Mouse (Mus musculus): ENCODE measurements at regions not wholly inside any gene's neighbourhood (a gene's known extent, or its start where the extent isn't known, plus 50 kb on each side); places are given as distances from the start of the nearest gene placed in this dataset.

DNA sequence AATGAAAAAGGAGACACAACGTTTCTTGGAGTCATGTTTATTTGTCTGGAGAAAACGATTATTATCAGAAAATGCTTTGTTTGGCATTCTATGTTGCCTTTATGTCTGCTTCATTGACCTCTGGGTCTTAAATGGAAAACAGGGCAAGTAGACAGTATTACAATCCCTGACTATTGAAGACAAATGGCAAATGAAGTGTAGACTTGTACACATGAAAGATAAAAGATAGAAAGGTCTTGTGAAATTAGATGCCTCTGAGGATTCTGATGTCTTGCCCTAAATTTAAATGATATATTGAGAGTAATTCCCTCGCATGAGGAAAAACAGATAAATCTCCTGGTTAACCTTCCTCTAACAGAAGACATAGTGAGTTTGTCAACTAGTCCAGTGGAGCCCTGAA lies 1186.7 kb downstream of the Slitrk1 start:
- DNase-seq (ENCODE audit: extremely low spot score in 1 of 2, low spot score in 1 of 2), result no peak

DNA sequence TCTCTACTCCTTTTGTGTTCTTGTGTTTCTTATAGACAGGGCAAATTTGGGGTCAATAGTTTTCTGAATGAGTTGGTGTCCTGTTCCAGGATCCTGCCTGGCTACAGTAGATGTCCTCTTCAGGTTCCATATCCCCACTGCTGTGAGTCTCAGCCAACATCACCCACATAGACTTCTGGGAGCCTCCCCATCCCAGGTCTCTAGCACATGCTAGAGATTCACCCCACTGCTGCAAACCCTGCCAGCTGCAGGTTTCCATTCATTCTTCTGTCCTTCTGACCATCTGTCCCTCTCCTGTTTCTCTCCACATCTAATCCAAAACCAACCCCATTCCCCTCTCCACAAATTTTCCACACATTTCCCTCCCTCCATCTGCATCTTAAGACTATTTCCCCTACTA lies 1225.6 kb downstream of the Slitrk1 start:
- no peak for DNase-seq (ENCODE audit: extremely low spot score in 1 of 2, low spot score in 1 of 2)

DNA sequence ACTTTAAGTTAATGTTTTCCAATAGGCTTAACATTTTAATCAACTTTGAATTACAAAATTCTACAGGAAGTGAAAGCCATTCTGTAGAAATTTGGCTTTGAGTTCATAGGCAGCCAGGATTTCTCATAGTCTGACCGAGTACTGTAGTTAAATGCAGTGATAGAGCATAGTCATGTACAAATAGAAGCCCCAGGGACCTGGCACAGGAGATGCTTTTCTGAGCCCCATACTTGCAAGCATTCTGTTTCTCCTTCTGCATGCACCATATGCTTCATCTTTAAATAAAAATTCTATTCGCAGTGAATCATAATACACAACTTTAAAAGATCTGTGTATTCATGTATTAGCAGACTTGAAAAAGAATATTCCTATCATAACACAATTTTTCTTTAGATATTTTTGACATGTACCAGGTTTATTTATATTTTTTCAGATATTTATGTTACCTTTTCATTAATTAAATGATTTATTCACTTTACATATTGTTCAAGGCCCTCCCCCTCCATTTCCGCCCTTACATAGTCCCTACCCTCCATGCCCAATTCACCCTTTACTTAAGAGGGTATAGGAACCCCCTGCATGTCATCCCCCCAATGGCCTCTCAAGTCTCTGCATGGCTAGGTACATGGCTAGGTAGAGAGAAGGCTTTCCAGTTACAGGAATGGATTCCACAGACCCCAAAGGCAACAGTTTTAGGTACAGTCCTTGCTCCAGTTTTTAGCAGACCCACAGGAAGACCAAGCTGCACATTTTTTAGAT lies 1226.5 kb downstream of the Slitrk1 start:
- peak; percentile 65 to 76 for DNase-seq (ENCODE audit: extremely low spot score in 1 of 2, low spot score in 1 of 2)

DNA sequence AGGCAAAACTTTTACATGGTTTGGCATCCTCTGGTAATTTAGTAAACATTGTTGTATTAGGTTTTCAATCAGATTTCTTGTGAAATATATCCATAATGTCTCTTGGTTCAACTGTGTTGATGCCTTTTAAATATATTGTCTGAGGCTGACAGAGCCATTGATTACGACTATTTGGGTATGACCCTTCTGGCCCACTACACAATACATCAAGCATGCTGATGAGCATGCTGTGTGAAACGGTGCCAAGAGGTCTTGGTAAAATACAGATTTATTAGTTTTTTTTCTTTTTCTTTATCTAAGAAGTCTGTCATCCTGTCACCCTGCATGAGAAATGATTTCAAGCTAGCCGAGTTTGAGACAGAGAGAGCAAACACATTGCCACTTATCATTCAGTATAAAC lies 1257.4 kb downstream of the Slitrk1 start:
- DNase-seq (ENCODE audit: extremely low spot score in 1 of 2, low spot score in 1 of 2), result no peak

DNA sequence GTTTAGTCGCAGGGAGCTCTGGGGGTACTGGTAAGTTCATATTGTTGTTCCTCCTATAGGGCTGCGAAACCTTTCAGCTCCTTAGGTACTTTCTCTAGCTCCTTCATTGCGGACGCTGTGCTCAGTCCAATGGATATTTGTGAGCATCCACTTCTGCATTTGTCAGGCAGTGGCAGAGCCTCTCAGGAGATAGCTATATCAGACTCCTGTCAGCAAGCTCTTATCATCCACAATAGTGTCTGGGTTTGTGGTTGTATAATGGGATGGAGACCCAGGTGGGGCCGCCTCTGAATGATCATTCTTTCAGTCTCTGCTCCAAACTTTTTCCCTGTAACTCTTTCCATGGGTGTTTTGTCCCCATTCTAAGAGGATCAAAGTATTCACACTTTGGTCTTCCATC lies 1298.5 kb downstream of the Slitrk1 start:
- DNase-seq (ENCODE audit: extremely low spot score in 1 of 2, low spot score in 1 of 2), result no peak

DNA sequence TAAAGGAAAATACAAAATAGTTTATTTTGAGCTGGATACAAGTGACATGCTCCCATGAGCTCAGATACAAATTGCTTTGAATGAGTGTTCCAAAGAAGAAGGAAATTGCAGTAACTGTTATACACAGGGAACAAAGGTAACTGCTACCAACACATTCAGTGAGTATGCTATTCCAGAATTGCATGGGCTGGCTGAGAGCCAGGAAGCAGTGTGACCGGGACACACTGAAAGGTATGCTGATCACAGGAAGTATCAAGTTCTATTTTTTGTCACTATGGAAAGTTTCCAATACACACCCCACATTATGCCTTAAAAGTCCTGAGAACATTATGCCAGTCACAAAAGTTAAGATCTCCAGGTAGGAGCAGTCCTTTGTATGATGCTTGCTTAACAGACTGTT lies 1299.6 kb downstream of the Slitrk1 start:
- DNase-seq (ENCODE audit: extremely low spot score in 1 of 2, low spot score in 1 of 2), result no peak

DNA sequence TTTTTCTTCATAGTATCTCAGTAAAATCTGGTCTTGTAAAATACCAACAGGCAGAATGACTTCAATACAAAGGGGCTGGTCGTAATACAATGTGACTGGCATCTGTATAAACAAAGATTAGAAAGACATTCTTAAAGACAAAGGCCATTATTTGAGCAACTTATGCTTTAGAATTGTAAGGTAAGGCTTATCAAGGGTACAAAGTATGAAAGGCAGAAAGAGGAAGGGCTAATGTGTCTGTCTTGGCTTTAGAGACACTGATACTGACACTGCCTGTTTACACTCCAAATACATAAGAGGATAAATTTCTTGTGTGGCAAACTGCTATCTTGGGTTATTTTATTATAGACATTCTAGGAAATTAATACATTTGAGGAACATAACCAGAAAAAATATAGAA lies 1310.8 kb downstream of the Slitrk1 start:
- DNase-seq (ENCODE audit: extremely low spot score in 1 of 2, low spot score in 1 of 2), result no peak

DNA sequence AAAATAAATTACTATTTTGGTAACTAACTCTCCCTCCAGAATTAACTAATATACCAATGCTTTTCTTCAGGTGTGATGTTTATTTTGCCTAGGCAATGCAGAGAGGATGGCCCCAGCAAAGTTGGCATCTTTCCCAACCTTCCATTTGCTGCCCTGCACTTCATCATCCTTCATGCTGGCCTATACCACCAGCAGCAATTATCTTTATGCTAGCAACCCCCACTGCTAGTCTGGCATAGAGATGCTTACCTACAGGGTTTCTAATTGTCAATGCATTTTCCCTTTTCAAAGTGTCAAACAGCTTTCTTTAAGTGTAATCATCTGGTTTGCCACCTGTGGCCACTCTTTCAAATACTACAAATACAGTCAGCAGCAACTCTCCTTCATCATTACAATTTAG lies 1327.2 kb downstream of the Slitrk1 start:
- no peak for DNase-seq (ENCODE audit: extremely low spot score in 1 of 2, low spot score in 1 of 2)

DNA sequence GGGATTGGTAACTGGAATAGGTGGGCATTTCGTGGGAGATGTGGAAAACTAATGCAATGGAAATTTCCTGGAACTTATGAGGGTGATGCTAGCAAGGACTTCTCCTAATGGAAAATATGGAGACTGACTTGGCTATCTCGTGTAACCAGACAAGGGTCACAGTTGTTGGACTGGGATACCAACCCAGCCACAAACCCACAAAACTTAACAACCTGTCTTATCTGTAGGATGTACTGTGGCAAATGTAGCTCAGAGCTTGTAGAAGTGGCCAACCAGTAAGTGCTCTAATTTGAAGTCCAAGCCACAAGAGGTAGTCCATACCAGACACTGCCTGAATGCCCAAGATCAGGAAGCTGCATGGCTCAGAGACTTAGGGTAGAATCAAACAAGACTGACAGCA lies 1329.7 kb downstream of the Slitrk1 start:
- no peak for DNase-seq (ENCODE audit: extremely low spot score in 1 of 2, low spot score in 1 of 2)

DNA sequence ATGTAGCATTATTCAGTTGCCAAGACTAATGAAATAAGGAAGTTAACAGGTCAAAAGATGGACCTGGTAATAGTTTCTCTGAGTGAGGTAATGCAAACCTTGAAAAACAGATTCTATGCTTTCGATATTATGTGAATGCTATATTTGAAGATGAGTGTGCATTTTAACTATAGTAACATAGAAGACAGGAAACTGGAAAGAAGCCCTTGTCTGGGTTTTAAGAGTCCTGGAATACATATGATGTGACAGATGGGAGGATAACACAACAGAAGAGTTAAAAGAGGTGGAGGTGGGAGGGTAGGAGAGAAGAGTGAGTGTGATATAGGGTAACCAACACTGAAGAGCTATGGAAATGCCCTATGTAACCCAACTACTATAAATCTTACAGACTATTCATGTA lies 1343.3 kb downstream of the Slitrk1 start:
- DNase-seq (ENCODE audit: extremely low spot score in 1 of 2, low spot score in 1 of 2), result peak in 1 of 2 experiments; percentile 11

DNA sequence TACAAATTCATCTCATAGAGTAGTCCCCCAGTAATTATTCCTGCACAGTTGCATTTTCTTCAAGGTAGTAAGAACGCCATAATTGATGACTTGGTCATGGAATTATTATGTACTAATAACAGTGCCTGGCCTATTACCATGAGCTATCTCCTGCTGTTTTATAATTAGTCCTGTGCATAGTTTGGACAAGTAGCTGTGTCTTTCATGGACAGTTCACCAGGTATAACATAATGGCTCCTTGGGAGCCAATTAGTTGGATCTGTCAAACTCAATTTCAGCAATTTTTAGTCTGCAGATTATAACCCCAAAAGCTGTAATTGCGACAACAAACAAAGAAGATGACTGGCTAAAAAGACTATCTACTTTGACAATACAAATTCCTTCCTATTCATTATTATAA lies 1345.5 kb downstream of the Slitrk1 start:
- DNase-seq (ENCODE audit: extremely low spot score in 1 of 2, low spot score in 1 of 2), result no peak
